Mouse (Mus musculus): Measurements from ENCODE around the gene Glb1l3. TPM values are rescaled to one million over a fixed set of nuclear protein-coding genes. Genes with fewer than 3 reads are reported as not detected.

Gene Glb1l3
- polyA plus RNA-seq, 1 experiment from 2014 or later: not detected

Other genes with a start within 250 kb of the Glb1l3 start
- 0.17 and 0.49 TPM in 2 replicates for gene B3gat1, start 127.2 kb downstream of the Glb1l3 start, polyA plus RNA-seq (2014; fragmentation: Nextera tagmentation; extraction: Ambion mirVana)
- gene Glb1l2, start 54.4 kb downstream of the Glb1l3 start, polyA plus RNA-seq (2014; fragmentation: Nextera tagmentation; extraction: Ambion mirVana): 4.6 and 5.6 TPM in 2 replicates
- not detected in 2 replicates for gene Gm1110, start 62.2 kb upstream of the Glb1l3 start, polyA plus RNA-seq (2014; fragmentation: Nextera tagmentation; extraction: Ambion mirVana)
- gene Acad8, start 138.7 kb upstream of the Glb1l3 start, polyA plus RNA-seq (2014; fragmentation: Nextera tagmentation; extraction: Ambion mirVana): 39.7 and 50.2 TPM in 2 replicates
- 173 and 174 TPM in 2 replicates for gene Thyn1, start 138.8 kb upstream of the Glb1l3 start, polyA plus RNA-seq (2014; fragmentation: Nextera tagmentation; extraction: Ambion mirVana)
- gene Vps26b, start 169.2 kb upstream of the Glb1l3 start, polyA plus RNA-seq (2014; fragmentation: Nextera tagmentation; extraction: Ambion mirVana): 44.7 and 48.1 TPM in 2 replicates
- gene Ncapd3, start 169.3 kb upstream of the Glb1l3 start, polyA plus RNA-seq (2014; fragmentation: Nextera tagmentation; extraction: Ambion mirVana): 44.3 and 46.5 TPM in 2 replicates